Mouse (Mus musculus) left cerebral cortex, adult 18-20 months (tissue): ENCODE measurements around the gene Uhrf2. TPM values are rescaled to one million over a fixed set of nuclear protein-coding genes. Genes with fewer than 3 reads are reported as not detected.

ENCODE experiments used
- DNase-seq, 2 experiments: peaks; one replicate each; pipeline ENCODE4 v3.0.0; 2021 to 2022; ENCODE audit warnings: low spot score in 2 of 2, mixed read lengths in 1 of 2
- total RNA-seq, 2 experiments: library from RNA; stranded (reverse); gene quantifications; 2 replicates each; pipeline ENCODE4 v1.2.3; 2021

The Uhrf2 gene
- total RNA-seq, 2 experiments from 2014 or later: 51.5 to 57.7 TPM

GRCm38 (mm10) chr19:30045857-30046256 lies 15.5 kb downstream of the Uhrf2 start:
- DNase-seq: no peak

- DNase-seq: no peak
These were observed 20.3 kb downstream of the Uhrf2 start for GRCm38 (mm10) chr19:30050584-30050983.

- no peak for DNase-seq
These were observed 21.2 kb downstream of the Uhrf2 start for GRCm38 (mm10) chr19:30051479-30051878.

- DNase-seq: no peak
These were observed 23.9 kb downstream of the Uhrf2 start for GRCm38 (mm10) chr19:30054218-30054617.

- peak in 1 of 2 experiments; percentile 8 for DNase-seq
These were observed 35.5 kb downstream of the Uhrf2 start for GRCm38 (mm10) chr19:30065797-30066196.

- DNase-seq: no peak
These were observed 59.9 kb downstream of the Uhrf2 start for GRCm38 (mm10) chr19:30090163-30090562.

- DNase-seq: no peak
These were observed 61.5 kb downstream of the Uhrf2 start for GRCm38 (mm10) chr19:30091644-30092295.

GRCm38 (mm10) chr19:30096186-30096585 lies 65.9 kb downstream of the Uhrf2 start:
- no peak for DNase-seq

GRCm38 (mm10) chr19:30097039-30097438 lies 66.7 kb downstream of the Uhrf2 start:
- DNase-seq: no peak

- no peak for DNase-seq
These were observed 70.3 kb downstream of the Uhrf2 start for GRCm38 (mm10) chr19:30100571-30100970.

GRCm38 (mm10) chr19:30102620-30103019 lies 72.3 kb downstream of the Uhrf2 start:
- no peak for DNase-seq

GRCm38 (mm10) chr19:30105045-30105842 lies 74.9 kb downstream of the Uhrf2 start:
- DNase-seq: no peak

- DNase-seq: no peak
These were observed 77.0 kb downstream of the Uhrf2 start for GRCm38 (mm10) chr19:30107221-30107845.

- DNase-seq: no peak
These were observed 78.3 kb downstream of the Uhrf2 start for GRCm38 (mm10) chr19:30108616-30109015.

GRCm38 (mm10) chr19:30109122-30109521 lies 78.8 kb downstream of the Uhrf2 start:
- DNase-seq: no peak

- no peak for DNase-seq
These were observed 81.1 kb downstream of the Uhrf2 start for GRCm38 (mm10) chr19:30111421-30111820.

GRCm38 (mm10) chr19:30112961-30113688 lies 82.8 kb downstream of the Uhrf2 start:
- DNase-seq: peak in 1 of 2 experiments; percentile 29

- no peak for DNase-seq
These were observed 84.7 kb downstream of the Uhrf2 start for GRCm38 (mm10) chr19:30114919-30115441.

- no peak for DNase-seq
These were observed 85.3 kb downstream of the Uhrf2 start for GRCm38 (mm10) chr19:30115606-30116005.

GRCm38 (mm10) chr19:30117241-30117640 lies 86.9 kb downstream of the Uhrf2 start:
- no peak for DNase-seq

- DNase-seq: peak; percentile 31 to 59
These were observed 87.5 kb downstream of the Uhrf2 start for GRCm38 (mm10) chr19:30117775-30118174.
